Comparison of ENCODE assay signal across 8 mouse cellular contexts in genomic region chr2:45117592-45117991, GRCm38 (mm10). TPM values are rescaled to one million over a fixed set of nuclear protein-coding genes. Genes with fewer than 3 reads are reported as not detected.
DNase-seq lines count a peak whose midpoint lies in the region; ATAC-seq lines count a peak whose summit lies in the region.

No protein-coding gene starts in this region.

- no peaks in the 10 kb centered on the region for H3K36me3 ChIP-seq in lung, embryonic 16.5 days (ENCODE audit: control insufficient read depth, insufficient read depth, low read length)
- no peaks in the 10 kb centered on the region for H3K36me3 ChIP-seq in forebrain, embryonic 10.5 days (replicated peaks)
- H3K36me3 ChIP-seq in limb, embryonic 11.5 days (ENCODE audit: control insufficient read depth, insufficient read depth, low read length): no peaks in the 10 kb centered on the region
- H3K36me3 ChIP-seq in neural tube, embryonic 15.5 days: no peaks in the 10 kb centered on the region

- peaks cover 2% of the 10 kb centered on the region for H3K27me3 ChIP-seq in lung, embryonic 16.5 days (ENCODE audit: control insufficient read depth, insufficient read depth, low read depth, low read length)
- no peaks in the 10 kb centered on the region for H3K27me3 ChIP-seq in forebrain, embryonic 10.5 days (ENCODE audit: poor library complexity, severe bottlenecking)
- H3K27me3 ChIP-seq in limb, embryonic 11.5 days (ENCODE audit: control insufficient read depth, insufficient read depth, low read length): peaks cover 7% of the 10 kb centered on the region; the same call in 1 of the 2 replicates
- H3K27me3 ChIP-seq in neural tube, embryonic 15.5 days (replicated peaks): no peaks in the 10 kb centered on the region

- no peaks in the 10 kb centered on the region for H3K4me1 ChIP-seq in lung, embryonic 16.5 days (replicated peaks; ENCODE audit: control insufficient read depth, insufficient read depth, low read length)
- H3K4me1 ChIP-seq in forebrain, embryonic 10.5 days: peaks cover 52% of the 10 kb centered on the region
- H3K4me1 ChIP-seq in limb, embryonic 11.5 days (ENCODE audit: control insufficient read depth, insufficient read depth, low read length): 0 out of 2 replicates have a peak, but pooled peaks cover 2% of the 10 kb centered on the region
- H3K4me1 ChIP-seq in neural tube, embryonic 15.5 days: peaks cover 29% of the 10 kb centered on the region

- no peak for DNase-seq in lung, adult 18-20 months
- DNase-seq in forebrain, embryonic 10.5 days (ENCODE audit: extremely low spot score, low spot score): no peak
- no peak for DNase-seq in limb, embryonic 11.5 days (ENCODE audit: low spot score)
- DNase-seq in left cerebral cortex, adult 18-20 months (ENCODE audit: low spot score in 2 of 2): no peak
- no peak for DNase-seq in T-cell, adult 2 months (ENCODE audit: low spot score)
- no peak for DNase-seq in urinary bladder, postnatal 25 days (ENCODE audit: low spot score)

- WGBS in lung, embryonic 16.5 days: 23% methylated on average over 7 of the region's 7 CpGs
- WGBS in forebrain, embryonic 10.5 days: 10% methylated on average over 7 of the region's 7 CpGs
- 13% methylated on average over 7 of the region's 7 CpGs for WGBS in limb, embryonic 11.5 days
- 15% methylated on average over 7 of the region's 7 CpGs for WGBS in neural tube, embryonic 15.5 days

- H3K4me2 ChIP-seq in lung, embryonic 16.5 days (ENCODE audit: low read depth, low read length): peak overlapping the region; percentile 85
- H3K4me2 ChIP-seq in limb, embryonic 11.5 days (ENCODE audit: low read depth, severe bottlenecking): peak overlapping the region; percentile 82
- H3K4me2 ChIP-seq in neural tube, embryonic 15.5 days: peak overlapping the region; percentile 84

- H3K9ac ChIP-seq in lung, embryonic 16.5 days (ENCODE audit: low read length): peak overlapping the region; percentile 79
- H3K9ac ChIP-seq in limb, embryonic 11.5 days (ENCODE audit: low read length): peak overlapping the region; percentile 47; the same call in 1 of the 2 replicates
- H3K9ac ChIP-seq in neural tube, embryonic 15.5 days (replicated peaks): peak overlapping the region; percentile 57

- peak overlapping the region; percentile 65 for H3K4me3 ChIP-seq in lung, embryonic 16.5 days (ENCODE audit: low read length)
- peak overlapping the region; percentile 72 for H3K4me3 ChIP-seq in forebrain, embryonic 10.5 days
- peak overlapping the region; percentile 43 for H3K4me3 ChIP-seq in limb, embryonic 11.5 days (ENCODE audit: low read depth, low read length)
- H3K4me3 ChIP-seq in neural tube, embryonic 15.5 days (replicated peaks): peak overlapping the region; percentile 54

- peak overlapping the region; percentile 98 for H3K27ac ChIP-seq in lung, embryonic 16.5 days (ENCODE audit: low read length)
- H3K27ac ChIP-seq in forebrain, embryonic 10.5 days: peak overlapping the region; percentile 95
- H3K27ac ChIP-seq in limb, embryonic 11.5 days (replicated peaks; ENCODE audit: low read depth, low read length): no peak overlapping the region
- H3K27ac ChIP-seq in neural tube, embryonic 15.5 days (replicated peaks): peak overlapping the region; percentile 85

- H3K9me3 ChIP-seq in lung, embryonic 16.5 days (ENCODE audit: control insufficient read depth, low read length): no peaks in the 10 kb centered on the region
- H3K9me3 ChIP-seq in forebrain, embryonic 10.5 days: no peaks in the 10 kb centered on the region
- H3K9me3 ChIP-seq in limb, embryonic 11.5 days (ENCODE audit: control insufficient read depth, low read length): no peaks in the 10 kb centered on the region
- no peaks in the 10 kb centered on the region for H3K9me3 ChIP-seq in neural tube, embryonic 15.5 days (replicated peaks)

- ATAC-seq in lung, embryonic 16.5 days (ENCODE audit: low read depth): no peak
- ATAC-seq in limb, embryonic 11.5 days (ENCODE audit: insufficient number of reproducible peaks, low FRiP score, low TSS enrichment, low read depth): no peak
- no peak for ATAC-seq in neural tube, embryonic 15.5 days (ENCODE audit: low FRiP score)

RNA-seq across cellular contexts. Expression of gene Zeb2, which starts 0.4 kb away (rescaled TPM):
- polyA plus RNA-seq in lung, embryonic 16.5 days (2015; fragmentation: Nextera tagmentation; extraction: Ambion mirVana): 77.3 and 84.3 TPM in 2 replicates
- polyA plus RNA-seq in forebrain, embryonic 10.5 days (2016; fragmentation: Nextera tagmentation; extraction: Ambion mirVana): 30.2 and 30.4 TPM in 2 replicates
- polyA plus RNA-seq in limb, embryonic 11.5 days (2014; fragmentation: Nextera tagmentation; extraction: Ambion mirVana): 6.7 and 7.6 TPM in 2 replicates
- polyA plus RNA-seq in neural tube, embryonic 15.5 days (2015; fragmentation: Nextera tagmentation; extraction: Ambion mirVana): 40.5 and 41.1 TPM in 2 replicates
- 100 to 1,000 TPM; 141 to 180 TPM for total RNA-seq in left cerebral cortex, adult 18-20 months (2021)
